Mouse (Mus musculus) hematopoietic stem cell, adult 5-6 weeks (primary cell): Measurements from ENCODE around the gene Wdr17. TPM values are rescaled to one million over a fixed set of nuclear protein-coding genes. Genes with fewer than 3 reads are reported as not detected.
A peak's percentile ranks its signal among the peaks of the same experiment; 100 is the strongest.

Source experiments
- ATAC-seq, 2 experiments: fragments of 125-278 bp in 1 of 2; replicated peaks in 1 of 2; 2 replicates each; pipeline ENCODE4 v1.8.0; 2016 to 2017; ENCODE audit warnings: inconsistent platforms in 2 of 2, mild to moderate bottlenecking in 2 of 2, moderate number of reproducible peaks in 2 of 2, low read depth in 1 of 2, moderate TSS enrichment in 1 of 2; ENCODE audit not compliant: low FRiP score in 2 of 2, poor library complexity in 2 of 2, severe bottlenecking in 2 of 2, insufficient read depth in 1 of 2, low TSS enrichment in 1 of 2
- total RNA-seq: library from RNA; stranded (forward); fragments of 172-1452, 232-1000 nt; gene quantifications from 2 replicates; pipeline ENCODE4 v1.2.3, GENCODE M21; 2017

Gene Wdr17
- 1.3 and 2.1 TPM in 2 replicates for total RNA-seq

DNA sequence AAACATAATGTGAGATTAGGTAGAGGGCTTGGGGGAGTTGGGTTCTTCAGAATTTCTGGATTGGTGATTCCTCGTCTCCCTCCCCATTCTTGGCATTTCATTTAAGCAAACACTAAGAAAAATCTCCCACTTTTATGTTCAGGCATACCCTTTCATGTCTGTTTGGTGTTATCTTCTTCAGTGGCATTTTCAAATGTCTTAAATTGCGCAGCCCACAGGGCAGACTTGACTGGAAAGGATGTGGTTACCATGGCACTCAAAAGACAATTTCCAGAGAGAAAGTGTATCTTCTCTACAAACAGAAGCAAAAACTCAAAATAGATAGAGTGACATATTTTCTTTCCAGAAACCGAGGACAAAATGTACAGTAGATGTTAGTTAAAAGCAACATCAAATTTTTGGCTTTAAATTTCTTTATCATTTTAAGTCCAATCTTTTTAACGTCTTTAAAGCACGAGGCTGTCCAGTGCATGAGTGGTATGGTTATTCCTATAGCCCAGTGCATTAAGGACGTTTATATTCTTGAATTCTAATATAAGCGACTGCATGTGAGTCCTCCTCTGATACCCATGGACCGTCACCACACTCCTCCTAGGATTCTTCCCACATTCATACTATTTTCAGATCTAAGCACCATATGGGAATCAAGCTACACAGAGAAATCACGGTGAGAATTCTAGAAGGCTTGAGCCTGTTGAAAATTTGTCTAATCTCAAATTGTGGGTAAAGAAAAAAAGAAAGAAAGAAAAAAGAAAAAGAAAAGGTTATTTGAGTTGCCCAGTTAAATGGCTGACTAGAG lies at the start of gene Wdr17:
TSS of gene Wdr17 (minus strand) at position 198 of the 799 bp plus-strand sequence.
- no peak for ATAC-seq

DNA sequence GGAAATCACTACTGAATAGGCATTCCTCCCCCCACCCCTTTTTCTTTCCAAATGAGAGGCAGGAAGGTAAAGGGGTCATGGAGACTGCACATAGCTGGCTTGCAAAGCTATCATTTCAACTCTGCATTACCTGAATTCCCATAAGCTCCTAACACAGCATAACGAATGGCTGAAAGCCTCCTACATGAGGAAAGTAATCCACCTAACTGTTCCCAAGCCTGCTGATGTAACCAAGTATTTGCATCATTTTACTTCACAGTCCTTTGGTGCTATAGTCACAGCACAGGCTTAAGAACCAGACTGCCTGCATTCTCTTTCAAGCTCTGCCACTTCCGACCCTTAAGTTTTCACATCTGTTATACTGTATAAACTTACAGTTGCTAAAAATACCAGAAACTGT lies 45.3 kb upstream of the Wdr17 start:
- ATAC-seq, result no peak

DNA sequence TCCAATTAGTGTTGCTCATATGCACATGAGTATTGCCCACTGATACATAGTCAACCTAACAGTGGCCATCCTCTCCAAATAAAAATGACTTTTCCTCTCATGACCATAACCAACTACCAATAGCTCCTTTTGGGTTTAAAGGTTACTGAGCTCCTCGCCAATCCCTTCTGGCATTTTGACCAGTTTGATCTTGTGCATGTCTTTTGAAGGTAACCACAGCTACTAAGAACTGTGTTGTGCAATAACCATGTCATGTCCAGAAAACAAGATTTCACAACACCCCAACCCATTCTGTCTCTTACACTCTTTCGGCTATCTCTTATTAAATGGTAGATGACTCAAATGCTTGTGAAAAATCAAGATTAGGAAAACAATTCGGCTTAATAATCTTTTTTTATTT lies 38.0 kb upstream of the Wdr17 start:
- no peak for ATAC-seq

DNA sequence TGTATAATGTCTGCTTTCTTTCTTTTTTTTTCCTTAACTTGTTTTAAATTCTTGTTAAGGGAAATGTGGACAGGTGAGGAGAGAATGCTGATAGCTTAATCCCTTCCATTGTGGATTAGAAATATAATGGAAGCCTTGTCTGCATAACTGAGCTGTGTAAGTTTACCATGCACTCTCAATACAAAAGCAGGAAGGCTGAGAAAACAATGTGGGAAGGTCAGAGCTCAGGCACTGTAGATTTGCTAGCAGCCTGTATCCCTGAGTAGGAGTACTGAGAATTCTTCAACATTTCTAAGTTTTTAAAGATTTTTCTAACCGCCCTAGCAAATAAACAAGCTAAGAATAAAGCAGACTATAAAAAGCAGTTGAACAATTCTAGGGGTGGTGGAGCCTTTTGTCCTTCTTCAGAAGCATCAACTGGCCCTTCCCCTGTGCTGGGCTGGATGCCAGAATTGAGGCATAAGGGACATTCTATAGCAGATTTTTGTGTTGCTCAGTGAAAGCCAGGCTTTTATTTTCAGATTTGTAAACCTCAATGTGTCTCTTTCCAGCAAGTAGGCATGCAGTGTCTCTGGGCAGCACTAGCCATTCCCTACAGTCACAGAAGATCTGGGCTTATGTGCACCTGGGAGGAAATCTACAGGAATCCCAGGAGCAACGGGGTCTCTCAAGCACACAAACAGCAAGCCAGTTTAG lies 35.3 kb upstream of the Wdr17 start:
- no peak for ATAC-seq

DNA sequence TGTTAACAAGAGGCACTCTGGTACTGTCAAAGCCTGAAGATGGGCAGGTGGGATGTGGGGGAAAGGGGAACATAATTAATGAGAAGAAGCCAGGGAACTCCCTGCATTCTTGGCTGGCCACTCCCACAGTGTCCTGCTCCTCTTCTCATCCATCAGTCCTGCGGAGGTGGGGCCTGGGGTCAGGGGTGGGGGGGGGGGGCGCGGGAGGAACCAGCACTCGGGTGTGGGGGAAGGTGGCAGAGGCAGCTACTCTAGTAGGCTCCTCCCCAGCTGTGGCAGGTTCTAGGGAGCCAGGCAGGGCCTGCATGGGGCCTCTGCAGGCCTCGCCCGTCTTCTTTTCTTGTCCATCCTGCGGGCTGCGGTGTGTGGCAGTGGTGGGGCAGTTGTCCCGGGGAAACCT lies 30.7 kb upstream of the Wdr17 start:
- ATAC-seq, result no peak

DNA sequence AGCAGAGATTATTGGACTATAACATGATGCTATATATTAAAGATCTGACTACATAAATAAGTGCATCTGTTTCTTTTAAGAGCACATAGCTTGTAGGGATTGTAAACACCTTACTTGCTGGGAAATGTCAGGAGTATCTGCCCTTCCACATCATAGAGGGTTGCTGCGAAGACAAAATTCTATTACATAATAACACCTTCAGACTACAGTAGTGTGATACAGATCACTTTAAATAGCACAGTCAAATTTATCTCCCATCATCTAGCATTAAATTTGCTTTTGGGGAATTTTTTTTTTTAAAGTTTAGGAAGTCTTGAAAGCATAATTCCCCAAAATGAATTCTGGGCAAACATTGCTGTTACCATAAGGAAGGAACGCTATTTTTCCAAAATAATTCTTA lies 25.9 kb upstream of the Wdr17 start:
- no peak for ATAC-seq

DNA sequence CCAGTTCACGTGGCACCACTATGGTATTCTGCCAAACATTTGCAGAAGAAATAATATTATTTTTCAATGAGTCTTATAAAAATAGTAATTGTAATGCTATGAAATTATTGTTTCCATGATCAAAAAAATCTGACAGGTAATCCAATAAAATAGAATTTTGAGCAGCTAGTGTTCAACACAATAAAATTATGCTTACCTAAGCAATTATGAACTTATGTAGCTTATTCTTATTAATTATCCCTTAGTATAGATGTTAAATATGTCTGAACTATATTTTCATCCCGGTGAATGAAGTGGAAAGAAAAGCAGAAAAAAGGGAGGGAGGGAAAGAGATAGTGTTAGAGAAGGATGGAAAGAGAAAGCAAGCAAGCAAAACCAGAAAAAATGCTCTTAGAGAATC lies 12.5 kb upstream of the Wdr17 start:
- ATAC-seq, result no peak

DNA sequence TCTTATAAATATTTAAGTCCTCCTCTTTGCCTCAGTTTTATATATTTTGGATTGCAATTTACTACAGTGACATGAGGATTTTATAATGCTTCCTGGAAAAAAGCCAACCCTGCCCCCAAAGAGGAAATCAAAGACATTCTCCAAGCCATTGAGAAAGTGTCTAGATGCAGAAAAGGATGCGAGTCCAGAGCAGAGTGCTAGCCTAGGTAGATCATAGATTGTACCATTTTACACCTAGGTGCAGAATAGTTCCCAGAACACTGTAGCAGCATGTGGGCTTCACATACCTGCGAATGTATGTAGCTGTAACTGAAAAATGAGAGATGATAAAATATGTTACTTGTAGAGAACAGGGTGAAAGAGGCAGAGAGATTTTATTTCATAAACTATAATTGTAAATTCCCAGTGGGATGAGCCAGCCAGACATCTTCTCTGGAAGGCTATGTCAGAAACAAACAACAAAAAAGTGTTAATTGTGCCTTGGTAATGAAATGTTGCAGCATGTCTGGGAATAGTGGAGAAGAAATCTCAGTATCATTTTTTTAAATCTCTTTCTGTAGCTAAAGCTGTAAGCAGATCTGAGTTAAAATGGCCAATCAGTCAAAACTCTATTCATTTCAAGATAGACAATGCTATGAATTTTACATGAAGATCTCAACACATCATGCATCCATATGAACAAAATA lies 7.8 kb upstream of the Wdr17 start:
- no peak for ATAC-seq

DNA sequence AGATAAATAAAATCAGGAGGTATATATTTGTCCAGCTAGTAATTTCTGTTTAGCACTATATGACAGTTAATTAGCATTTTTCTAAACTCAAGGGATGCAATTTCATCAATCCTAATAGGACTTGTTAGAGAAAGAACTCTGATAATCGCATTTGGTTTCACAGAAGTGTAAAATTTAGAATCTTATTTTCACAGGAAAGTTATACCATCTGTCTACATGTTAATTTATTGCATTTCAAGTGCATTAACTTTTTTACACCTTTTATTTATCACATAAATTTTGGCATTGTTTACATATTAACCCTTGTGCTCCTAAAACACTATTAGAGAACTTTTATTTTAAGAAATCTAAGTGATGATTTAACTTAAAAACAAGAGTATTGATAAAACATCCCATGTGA lies 7.2 kb upstream of the Wdr17 start:
- ATAC-seq, result no peak

DNA sequence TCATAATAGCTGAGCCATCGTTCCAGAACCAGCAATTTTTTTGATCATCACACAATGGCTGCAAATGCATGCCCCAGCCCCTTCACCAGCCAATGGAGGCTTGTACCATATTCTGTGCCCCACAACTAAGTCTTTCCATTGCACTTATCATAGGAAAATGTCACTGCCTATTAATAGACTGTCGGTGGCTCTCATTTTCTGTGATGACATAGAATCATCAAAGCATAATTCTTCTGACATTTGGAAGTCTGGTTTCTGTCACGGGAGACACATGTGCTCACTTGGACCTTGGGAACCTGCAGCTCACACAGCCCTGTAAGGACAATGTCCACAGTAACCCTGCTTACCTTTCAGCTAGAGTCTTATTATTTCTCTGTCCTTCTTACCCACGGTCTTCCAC lies 424 bp downstream of the Wdr17 start:
- no peak for ATAC-seq

DNA sequence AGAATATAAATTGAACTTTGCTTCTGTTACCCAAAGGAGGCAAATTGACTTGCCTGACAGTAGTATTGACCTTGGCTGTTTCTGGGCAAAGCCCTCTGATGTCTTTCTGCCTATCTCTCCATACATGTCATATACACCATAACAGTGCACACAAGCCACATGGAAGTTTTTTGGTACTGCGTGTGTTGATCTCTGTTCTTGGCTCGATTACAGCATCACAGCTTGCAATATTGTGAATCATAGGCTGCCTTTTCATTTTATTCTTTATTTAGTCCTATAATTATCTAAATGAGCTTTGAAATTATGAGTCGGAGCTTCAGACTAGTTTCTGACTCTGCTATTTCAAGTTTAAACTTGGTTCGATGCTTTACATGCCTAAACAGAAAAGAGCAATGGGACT lies 10.5 kb downstream of the Wdr17 start:
- ATAC-seq, result no peak

DNA sequence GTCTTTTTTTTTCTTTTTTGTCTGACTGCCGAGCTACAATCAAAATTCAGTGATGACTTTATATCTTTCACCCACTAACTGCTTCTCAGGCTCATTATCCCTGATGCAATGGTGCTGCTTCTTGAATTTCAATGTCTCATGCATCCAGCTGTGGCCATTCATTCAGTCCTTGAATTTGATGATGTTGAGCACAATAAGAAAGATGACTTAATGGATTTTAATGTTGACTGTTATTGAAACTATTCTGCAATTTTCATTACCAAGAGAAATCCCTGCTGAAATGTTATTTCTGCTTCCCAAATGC lies 22.3 kb downstream of the Wdr17 start:
- no peak for ATAC-seq

DNA sequence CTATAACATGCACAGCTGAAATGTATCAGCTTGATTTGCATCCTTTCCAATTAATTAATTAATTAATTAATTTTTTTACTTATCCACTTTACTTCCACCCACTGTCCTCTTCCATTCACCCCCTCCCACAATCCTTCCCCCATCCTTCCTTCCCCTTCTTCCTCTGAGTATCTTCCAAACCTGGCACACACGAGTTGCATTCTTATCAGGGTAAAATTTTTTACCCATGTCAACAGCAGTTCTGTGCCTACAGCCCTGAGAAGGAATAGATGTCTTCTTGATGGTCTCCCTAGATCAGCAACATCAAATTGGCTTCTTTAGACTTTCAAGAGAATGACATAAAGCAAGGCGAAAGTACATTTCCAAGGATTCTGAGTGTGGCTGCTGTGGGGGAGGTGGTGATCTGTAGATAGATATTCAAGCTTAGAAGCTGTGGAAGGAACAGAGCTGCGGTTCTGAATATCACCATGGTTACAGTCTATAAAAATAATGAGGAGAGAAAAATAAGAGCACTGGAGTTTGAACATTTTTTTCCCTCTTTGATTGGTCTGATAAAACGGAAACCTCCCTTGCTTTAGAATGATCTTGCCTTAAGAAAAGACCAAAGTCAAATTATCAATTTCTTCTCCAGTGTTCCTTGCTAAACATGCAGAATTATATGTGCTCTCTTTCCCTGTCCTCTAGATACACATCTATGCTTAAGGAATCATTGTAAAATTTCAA lies 22.8 kb downstream of the Wdr17 start:
- no peak for ATAC-seq

DNA sequence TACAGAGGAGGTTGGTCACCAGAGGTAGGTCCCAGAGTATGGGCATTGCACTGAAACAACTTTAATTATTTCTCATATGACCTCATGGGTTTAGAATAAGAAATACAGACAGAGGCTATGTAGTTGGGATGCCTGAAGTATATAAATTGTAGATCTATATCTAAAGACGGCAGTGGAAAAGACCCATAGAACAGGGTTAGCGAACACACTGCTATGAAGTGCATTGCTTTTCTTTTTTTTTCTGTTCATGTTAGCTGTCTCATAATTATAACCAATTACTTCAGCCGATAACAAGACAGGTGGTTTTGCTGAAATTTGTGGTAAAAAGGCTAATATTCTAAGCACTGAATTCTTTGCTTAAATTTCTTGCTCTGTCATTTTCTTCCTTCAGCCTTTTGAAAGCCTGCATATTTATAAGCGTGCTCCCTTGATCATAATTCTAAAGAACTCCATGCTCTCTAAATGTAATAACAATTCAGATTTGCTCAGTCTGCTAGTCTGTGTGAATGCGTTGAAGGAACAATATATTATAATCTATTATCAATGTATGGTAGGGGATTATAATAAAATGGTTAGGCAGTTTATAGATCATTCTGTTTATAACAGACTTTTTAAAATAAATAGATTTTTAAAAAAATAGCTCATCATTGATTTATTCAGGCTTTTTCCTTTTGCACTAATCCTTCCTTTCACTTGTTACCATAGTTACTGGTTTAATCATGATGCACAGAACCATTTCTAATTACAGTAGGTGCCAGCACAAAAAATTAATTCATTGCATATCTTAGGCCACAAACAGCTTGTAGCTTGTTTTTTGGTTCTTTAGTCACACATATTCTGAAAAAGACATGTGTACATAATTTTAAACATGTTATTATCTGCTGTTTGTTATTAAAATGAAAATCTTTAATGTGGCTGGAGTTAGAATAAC lies 50.7 kb downstream of the Wdr17 start:
- no peak for ATAC-seq

DNA sequence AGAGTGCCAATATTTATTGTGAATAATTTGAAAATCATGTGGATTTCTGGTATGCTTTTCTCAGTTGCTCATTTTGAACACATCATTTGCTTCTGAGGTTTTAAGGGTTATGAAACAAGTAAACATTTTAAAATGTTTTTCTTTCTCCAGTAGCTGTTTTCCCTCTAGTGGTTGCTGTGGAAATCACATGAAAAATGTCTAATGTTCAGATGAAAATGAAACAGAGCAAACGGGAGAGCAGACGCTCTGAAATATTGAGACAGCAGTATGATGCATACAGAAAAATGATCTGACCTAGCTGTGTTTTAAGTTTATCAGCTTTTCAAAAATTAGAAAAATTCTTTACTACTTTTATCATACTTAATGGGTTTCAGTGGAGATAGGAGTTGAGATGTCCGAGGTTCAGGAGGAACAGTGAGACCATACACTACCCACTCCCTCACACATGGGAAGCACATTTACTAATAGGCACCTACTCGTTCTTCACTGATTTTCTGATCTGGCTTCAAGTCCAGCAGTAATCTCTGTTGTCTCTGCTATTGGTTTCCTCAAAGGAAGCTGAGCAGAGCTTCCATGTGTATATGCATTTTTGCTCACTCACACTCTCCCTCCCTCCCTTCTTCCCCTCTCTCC lies 57.1 kb downstream of the Wdr17 start:
- ATAC-seq, result peak; percentile 74 to 79; a peak in 3 of 4 replicates

DNA sequence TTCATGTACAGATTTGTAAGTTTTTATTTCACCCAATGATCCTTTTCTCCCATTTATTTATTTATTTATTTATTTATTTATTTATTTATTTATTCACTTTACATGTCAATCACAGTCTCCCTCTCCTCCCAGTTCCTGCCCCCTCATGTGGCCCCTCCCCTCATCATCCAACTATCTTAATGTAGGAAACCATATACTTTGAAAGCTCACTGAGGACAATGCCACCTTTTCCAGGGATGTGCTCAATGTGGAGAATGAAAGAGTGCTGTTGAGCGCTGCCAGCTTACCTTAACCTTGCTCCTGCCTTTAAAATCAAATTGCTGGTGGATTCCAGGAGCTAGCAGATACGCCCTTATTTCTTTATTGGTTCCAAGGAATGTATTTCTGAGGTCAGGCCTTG lies 59.0 kb downstream of the Wdr17 start:
- no peak for ATAC-seq

DNA sequence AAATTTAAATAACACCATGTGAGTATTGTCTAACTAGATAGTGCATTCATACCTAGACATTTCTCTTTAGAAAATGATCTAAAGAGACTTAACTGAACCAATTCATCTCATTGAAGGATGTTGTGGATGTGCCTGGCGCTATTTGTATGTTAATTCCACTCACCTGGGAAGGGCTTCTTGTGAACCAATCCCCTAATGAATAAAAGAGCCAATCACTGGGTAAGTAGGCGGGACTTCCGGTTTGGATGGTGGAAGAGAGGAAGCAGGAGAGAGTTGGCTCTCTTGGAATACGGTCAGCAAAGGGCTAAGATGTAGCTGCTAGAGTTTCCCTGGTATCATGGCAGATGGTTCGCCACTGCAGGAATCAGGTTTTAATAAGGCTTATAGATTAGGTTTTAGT lies 64.0 kb downstream of the Wdr17 start:
- no peak for ATAC-seq
